In the genomic region with DNA sequence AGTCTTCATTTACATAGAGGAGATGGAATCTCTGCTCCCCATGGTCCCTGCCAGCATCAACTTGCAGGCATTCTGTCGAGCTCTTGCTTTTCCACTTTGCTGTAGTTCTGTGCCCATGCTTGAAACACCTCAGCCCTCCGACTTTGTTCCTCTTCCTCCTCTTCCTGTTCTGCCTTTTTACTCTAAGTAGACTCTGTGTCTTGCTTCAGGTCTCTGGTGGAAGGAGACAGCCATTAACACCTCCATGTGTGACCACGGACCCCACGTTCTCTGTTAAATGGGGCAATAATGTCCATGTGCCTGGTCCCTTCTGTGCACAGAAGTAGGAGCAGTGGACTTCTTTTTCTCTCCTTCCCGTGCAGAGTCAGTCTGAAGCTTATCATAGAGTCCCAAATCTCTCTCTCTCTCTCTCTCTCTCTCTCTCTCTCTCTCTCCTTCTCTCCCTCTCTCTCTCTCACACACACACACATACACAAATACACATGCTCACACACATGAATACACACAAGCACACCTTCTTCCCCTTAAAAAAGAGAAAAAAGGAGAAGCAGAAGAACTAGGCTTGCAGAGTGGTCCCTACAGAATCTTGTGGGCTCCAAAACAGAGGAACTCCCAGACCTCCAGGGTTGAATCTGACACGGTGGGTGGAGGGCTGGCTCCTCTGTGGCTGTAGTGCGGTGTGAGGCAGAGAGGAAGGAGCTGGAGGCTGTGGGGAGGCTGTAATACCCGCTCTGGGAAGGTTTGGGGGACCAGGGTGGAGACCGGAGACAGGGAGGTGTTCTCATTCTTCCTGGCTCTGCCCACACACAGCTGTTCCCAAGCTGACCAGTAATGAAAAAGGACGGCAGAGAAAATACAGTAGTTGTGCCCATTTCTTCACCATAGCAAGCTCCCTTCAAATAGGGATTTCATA, we compare ENCODE assay signal across 24 mouse cellular contexts. TPM values are rescaled to one million over a fixed set of nuclear protein-coding genes. Genes with fewer than 3 reads are reported as not detected.
DNase-seq lines count a peak whose midpoint lies in the region; ATAC-seq and TF ChIP-seq lines count a peak whose summit lies in the region.
"Had no signal": no experiment of that assay in that cellular context is flagged by ENCODE, and none has a peak within 500 bp of the region (broad histone marks: within the 10 kb centered on the region; RNA-seq: fewer than 3 reads in every experiment).

No protein-coding gene starts in this region.

- DNase-seq in 416B (ENCODE audit: low read depth) (peak; percentile 85), CH12.LX (ENCODE audit: extremely low read depth) (no peak)
- DNase-seq in adrenal gland, postnatal 14 days, result no peak
- DNase-seq in midbrain, embryonic 11.5 days (ENCODE audit: low spot score, missing footprints), result no peak
- no peak for DNase-seq in cerebellum, adult 9-10 months
- DNase-seq in heart, postnatal 4 days, result no peak
- DNase-seq: adrenal gland, adult 2 months; cerebellum, postnatal 25 days; gastrocnemius, adult 2 months; kidney, adult 11 months; kidney, postnatal 25 days; retina, postnatal 1 day had no signal

- no peaks in the 10 kb centered on the region for H3K27me3 ChIP-seq in CH12.LX (replicated peaks)
- H3K27me3 ChIP-seq in erythroblast, embryonic 14.5 days (ENCODE audit: control insufficient read depth), result peaks cover 19% of the 10 kb centered on the region
- no peaks in the 10 kb centered on the region for H3K27me3 ChIP-seq in liver, embryonic 16.5 days (ENCODE audit: control insufficient read depth, insufficient read depth, low read depth, low read length)
- H3K27me3 ChIP-seq in midbrain, embryonic 11.5 days (ENCODE audit: control insufficient read depth, insufficient read depth, low read length), result no peaks in the 10 kb centered on the region
- H3K27me3 ChIP-seq: embryonic facial prominence, embryonic 12.5 days; heart, embryonic 12.5 days; hindbrain, embryonic 13.5 days; midbrain, embryonic 13.5 days had no signal

- H3K27ac ChIP-seq in CH12.LX (ENCODE audit: insufficient read depth, low read depth), result no peak overlapping the region
- peak overlapping the region; percentile 45 for H3K27ac ChIP-seq in liver, embryonic 16.5 days (ENCODE audit: low read length)
- no peak overlapping the region for H3K27ac ChIP-seq in midbrain, embryonic 11.5 days (ENCODE audit: low read depth, low read length)
- H3K27ac ChIP-seq: embryonic facial prominence, embryonic 12.5 days; gastrocnemius, adult 2 months; hindbrain, embryonic 13.5 days; midbrain, embryonic 13.5 days had no signal

- no peak for TF ChIP-seq POLR2A in CH12.LX (IDR thresholded peaks at IDR 0.05; ENCODE audit: low read depth, low read length)

- WGBS in liver, embryonic 16.5 days (ENCODE audit: insufficient replicate concordance), result 17% methylated on average over 10 of the region's 10 CpGs
- 72% methylated on average over 10 of the region's 10 CpGs for WGBS in midbrain, embryonic 11.5 days

- dilution Hi-C loops in CH12.LX (cut with MboI; ENCODE audit: extremely low pct_ligation_motif_present, extremely low pct_unique_long_range_greater_than_20kb, low sequenced_read_pairs), result no loop called here

- in situ Hi-C loops in CH12.LX (cut with MboI; ENCODE audit: low pct_ligation_motif_present, low pct_unique_long_range_greater_than_20kb, low sequenced_read_pairs), result no loop called here

- no peaks in the 10 kb centered on the region for H3K79me2 ChIP-seq in CH12.LX (replicated peaks; ENCODE audit: control insufficient read depth, extremely low read depth, insufficient read depth, poor library complexity, severe bottlenecking)

- TF ChIP-seq CTCF in CH12.LX (conservative IDR thresholded peaks at IDR 0.05 in 1 of 2, IDR thresholded peaks at IDR 0.05 in 1 of 2; ENCODE audit: low read depth in 2 of 2, low read length in 2 of 2), result no peak

- no peak for TF ChIP-seq EP300 in CH12.LX (IDR thresholded peaks at IDR 0.05; ENCODE audit: low read length)

- no peak overlapping the region for H3K9ac ChIP-seq in CH12.LX (ENCODE audit: insufficient read depth, low read depth)
- peak overlapping the region; percentile 13; the same call in 1 of the 2 replicates for H3K9ac ChIP-seq in liver, embryonic 16.5 days (ENCODE audit: low read depth, low read length)
- no peak overlapping the region for H3K9ac ChIP-seq in midbrain, embryonic 11.5 days (ENCODE audit: low read length)
- H3K9ac ChIP-seq: embryonic facial prominence, embryonic 12.5 days; heart, embryonic 12.5 days; hindbrain, embryonic 13.5 days; midbrain, embryonic 13.5 days had no signal

- ATAC-seq in liver, embryonic 16.5 days (ENCODE audit: low read depth), result peak; percentile 44
- no peak for ATAC-seq in midbrain, embryonic 11.5 days (ENCODE audit: low FRiP score)
- ATAC-seq: forebrain, embryonic 14.5 days; lung, postnatal 0 days; midbrain, embryonic 13.5 days had no signal

- H3K4me1 ChIP-seq in CH12.LX (ENCODE audit: control insufficient read depth in 1 of 2, insufficient read depth in 2 of 2), result peaks cover 0 to 16% of the 10 kb centered on the region in 2 experiments; a peak in 2 of 4 replicates
- peaks cover 57% of the 10 kb centered on the region for H3K4me1 ChIP-seq in erythroblast, embryonic 14.5 days (ENCODE audit: control insufficient read depth)
- H3K4me1 ChIP-seq in liver, embryonic 16.5 days (ENCODE audit: control insufficient read depth, low read depth, low read length), result peaks cover 17% of the 10 kb centered on the region
- H3K4me1 ChIP-seq in midbrain, embryonic 11.5 days (ENCODE audit: control insufficient read depth, insufficient read depth, low read length), result no peaks in the 10 kb centered on the region
- H3K4me1 ChIP-seq: embryonic facial prominence, embryonic 12.5 days; heart, embryonic 12.5 days; hindbrain, embryonic 13.5 days; midbrain, embryonic 13.5 days had no signal

- peaks cover 9% of the 10 kb centered on the region for H3K9me3 ChIP-seq in CH12.LX (replicated peaks; ENCODE audit: low read length)
- H3K9me3 ChIP-seq in erythroblast, embryonic 14.5 days (ENCODE audit: control insufficient read depth, low read length), result peaks cover 17% of the 10 kb centered on the region
- no peaks in the 10 kb centered on the region; the same call in 1 of the 2 replicates for H3K9me3 ChIP-seq in liver, embryonic 16.5 days (replicated peaks; ENCODE audit: control insufficient read depth, low read length)
- no peaks in the 10 kb centered on the region for H3K9me3 ChIP-seq in midbrain, embryonic 11.5 days (ENCODE audit: control insufficient read depth, low read length)
- H3K9me3 ChIP-seq: embryonic facial prominence, embryonic 12.5 days; midbrain, embryonic 13.5 days had no signal

- 0 out of 2 replicates have a peak overlapping the region, but pooled peaks have one; percentile 12 for H3K4me2 ChIP-seq in CH12.LX (ENCODE audit: insufficient read depth, low read depth, poor library complexity, severe bottlenecking)
- peak overlapping the region; percentile 24 for H3K4me2 ChIP-seq in liver, embryonic 16.5 days (ENCODE audit: low read depth, low read length)
- H3K4me2 ChIP-seq in midbrain, embryonic 11.5 days, result no peak overlapping the region
- H3K4me2 ChIP-seq: embryonic facial prominence, embryonic 12.5 days; heart, embryonic 12.5 days; hindbrain, embryonic 13.5 days; midbrain, embryonic 13.5 days had no signal

- TF ChIP-seq RAD21 in CH12.LX (IDR thresholded peaks at IDR 0.05; ENCODE audit: low read depth, low read length), result no peak

- no peaks in the 10 kb centered on the region for H3K36me3 ChIP-seq in CH12.LX (replicated peaks in 1 of 2; ENCODE audit: control insufficient read depth in 1 of 2, insufficient read depth in 1 of 2, low read length in 1 of 2)
- H3K36me3 ChIP-seq in erythroblast, embryonic 14.5 days (ENCODE audit: control insufficient read depth), result peaks cover 8% of the 10 kb centered on the region
- no peaks in the 10 kb centered on the region for H3K36me3 ChIP-seq in liver, embryonic 16.5 days (ENCODE audit: control insufficient read depth, insufficient read depth)
- no peaks in the 10 kb centered on the region for H3K36me3 ChIP-seq in midbrain, embryonic 11.5 days (ENCODE audit: control insufficient read depth, insufficient read depth, low read length)
- H3K36me3 ChIP-seq: embryonic facial prominence, embryonic 12.5 days; heart, embryonic 12.5 days; hindbrain, embryonic 13.5 days; midbrain, embryonic 13.5 days had no signal

- no peak overlapping the region for H3K4me3 ChIP-seq in CH12.LX (replicated peaks in 1 of 3; ENCODE audit: low read depth in 2 of 3, low read length in 2 of 3, poor library complexity in 1 of 3)
- peak overlapping the region; percentile 0 for H3K4me3 ChIP-seq in erythroblast, embryonic 14.5 days (replicated peaks)
- no peak overlapping the region for H3K4me3 ChIP-seq in liver, embryonic 16.5 days (ENCODE audit: low read depth, low read length)
- H3K4me3 ChIP-seq in midbrain, embryonic 11.5 days (ENCODE audit: low read depth, low read length), result no peak overlapping the region
- H3K4me3 ChIP-seq: embryonic facial prominence, embryonic 12.5 days; gastrocnemius, adult 2 months; heart, embryonic 12.5 days; hindbrain, embryonic 13.5 days; midbrain, embryonic 13.5 days had no signal

TF ChIP-seq in CH12.LX, 34 proteins besides CTCF, POLR2A, EP300 and RAD21 (continues in another document):
- TF ChIP-seq JUND (conservative IDR thresholded peaks at IDR 0.05; ENCODE audit: low read depth, low read length) (no peak), TBP (conservative IDR thresholded peaks at IDR 0.05; ENCODE audit: low read depth, low read length) (no peak), POLR2AphosphoS2 (IDR thresholded peaks at IDR 0.05; ENCODE audit: low read depth, low read length) (no peak), HCFC1 (IDR thresholded peaks at IDR 0.05; ENCODE audit: low read depth, low read length) (no peak), CHD2 (IDR thresholded peaks at IDR 0.05; ENCODE audit: low read length) (no peak), SMC3 (IDR thresholded peaks at IDR 0.05; ENCODE audit: low read depth, low read length) (no peak), MAX (IDR thresholded peaks at IDR 0.05; ENCODE audit: low read length) (no peak)

RNA-seq across cellular contexts. Expression of gene Zdhhc19, which starts 51.3 kb away (rescaled TPM):
- total RNA-seq in CH12.LX (2012; rRNA removed) (not detected in 2 replicates), CH12.LX (2014; rRNA removed) (not detected in 2 replicates)
- not detected in 2 replicates for polyA plus RNA-seq in CH12.LX (2012; ENCODE audit: insufficient read length, low read depth)
- not detected in 2 replicates for polyA plus RNA-seq in erythroblast, embryonic 14.5 days (2012)
- polyA plus RNA-seq in liver, embryonic 16.5 days (2015; fragmentation: Nextera tagmentation; extraction: Ambion mirVana), result not detected in 2 replicates
- not detected in 2 replicates for total RNA-seq in adrenal gland, postnatal 14 days (2021)
- polyA plus RNA-seq in midbrain, embryonic 11.5 days (2014; fragmentation: Nextera tagmentation; extraction: Ambion mirVana), result not detected in 2 replicates
- under 1 TPM in 1 of 2 experiments, not detected in 1; 0.24 TPM for total RNA-seq in heart, postnatal 4 days (2021)
- total RNA-seq: adrenal gland, adult 2 months; gastrocnemius, adult 2 months; layer of hippocampus, postnatal 25 days had no signal
- polyA plus RNA-seq: adrenal gland, adult 2 months; embryonic facial prominence, embryonic 12.5 days; forebrain, embryonic 14.5 days; heart, embryonic 12.5 days; hindbrain, embryonic 13.5 days; limb, embryonic 11.5 days; lung, postnatal 0 days; midbrain, embryonic 13.5 days; neural tube, embryonic 11.5 days; spleen, adult 2 months had no signal

RNA-seq across cellular contexts. Expression of gene Slc51a, which starts 59.7 kb away (rescaled TPM):
- 0.08 and 0.21 TPM in 2 replicates for total RNA-seq in CH12.LX (2012; rRNA removed)
- total RNA-seq in CH12.LX (2014; rRNA removed), result not detected in 2 replicates
- 0.17 TPM in 1 of 2 replicates, not detected in the other for polyA plus RNA-seq in CH12.LX (2012; ENCODE audit: insufficient read length, low read depth)
- polyA plus RNA-seq in erythroblast, embryonic 14.5 days (2012), result not detected in 2 replicates
- 0.25 and 1.3 TPM in 2 replicates for polyA plus RNA-seq in liver, embryonic 16.5 days (2015; fragmentation: Nextera tagmentation; extraction: Ambion mirVana)
- not detected in 2 replicates for total RNA-seq in adrenal gland, postnatal 14 days (2021)
- 0.26 and 0.36 TPM in 2 replicates for polyA plus RNA-seq in midbrain, embryonic 11.5 days (2014; fragmentation: Nextera tagmentation; extraction: Ambion mirVana)
- 1 to 10 TPM; 4.2 to 5.5 TPM for total RNA-seq in heart, postnatal 4 days (2021)
- total RNA-seq: gastrocnemius, adult 2 months; layer of hippocampus, postnatal 25 days had no signal
- polyA plus RNA-seq: spleen, adult 2 months had no signal
